Mouse (Mus musculus) frontal cortex, adult (tissue): Measurements from ENCODE around the gene Cryba4.

Source experiments
- ATAC-seq: cut with Nextera tagmentation; 2 replicates; pipeline ENCODE4 v1.9.2; 2017; ENCODE audit warnings: mild to moderate bottlenecking, moderate library complexity, mixed read lengths; ENCODE audit not compliant: low TSS enrichment

The Cryba4 gene

GRCm38 (mm10) chr5:112206543-112207255, 45.6 kb downstream of the Cryba4 start:
- no peak for ATAC-seq

- no peak for ATAC-seq
These were observed 52.7 kb downstream of the Cryba4 start for GRCm38 (mm10) chr5:112199656-112200055.
